Mouse (Mus musculus): ENCODE data around the gene Fmo4. TPM values are rescaled to one million over a fixed set of nuclear protein-coding genes. Genes with fewer than 3 reads are reported as not detected.
"Not testable (repeated sequence)": the region's sequence is repeated elsewhere in the genome, so short reads cannot be mapped to it uniquely, and the experiment has no call there.

Gene Fmo4
- polyA plus RNA-seq, 2 experiments, result 0.76 to 0.84 TPM

- Histone ChIP-seq H3K4me1 (ENCODE audit: control insufficient read depth, insufficient read depth, low read length) (no peaks in the 10 kb centered on the region), H3K36me3 (ENCODE audit: control insufficient read depth, insufficient read depth, low read length) (no peaks in the 10 kb centered on the region), H3K9ac (ENCODE audit: low read depth, low read length, severe bottlenecking) (no peak overlapping the region), H3K27ac (replicated peaks; ENCODE audit: low read depth, low read length) (no peak overlapping the region), H3K9me3 (ENCODE audit: control insufficient read depth, low read length) (no peaks in the 10 kb centered on the region), H3K4me3 (replicated peaks; ENCODE audit: low read length) (no peak overlapping the region), H3K27me3 (ENCODE audit: control insufficient read depth, insufficient read depth, low read length) (no peaks in the 10 kb centered on the region), H3K4me2 (replicated peaks; ENCODE audit: low read depth, low read length, severe bottlenecking) (no peak overlapping the region)
- no peak for DNase-seq (ENCODE audit: low spot score)
- no peak for TF ChIP-seq POLR2A (IDR thresholded peaks at IDR 0.05; ENCODE audit: borderline replicate concordance, extremely low read depth, insufficient read depth, insufficient read length)
- no peak for ATAC-seq (ENCODE audit: low FRiP score, low read depth)
These were observed 17.3 kb downstream of the Fmo4 start for GRCm38 (mm10) chr1:162796441-162796840.

GRCm38 (mm10) chr1:162792306-162793044, 21.3 kb downstream of the Fmo4 start:
- no peaks in the 10 kb centered on the region for H3K36me3 ChIP-seq (ENCODE audit: control insufficient read depth, insufficient read depth, low read length)
- 69% methylated on average over 7 of the region's 7 CpGs for WGBS
- H3K27ac ChIP-seq (replicated peaks; ENCODE audit: low read depth, low read length), result no peak overlapping the region
- H3K4me2 ChIP-seq (replicated peaks; ENCODE audit: low read depth, low read length, severe bottlenecking), result no peak overlapping the region
- H3K4me3 ChIP-seq (replicated peaks; ENCODE audit: low read length), result no peak overlapping the region
- no peaks in the 10 kb centered on the region for H3K4me1 ChIP-seq (ENCODE audit: control insufficient read depth, insufficient read depth, low read length)
- no peak overlapping the region for H3K9ac ChIP-seq (ENCODE audit: low read depth, low read length, severe bottlenecking)
- no peak for TF ChIP-seq POLR2A (IDR thresholded peaks at IDR 0.05; ENCODE audit: borderline replicate concordance, extremely low read depth, insufficient read depth, insufficient read length)
- DNase-seq (ENCODE audit: low spot score) (no peak), ATAC-seq (ENCODE audit: low FRiP score, low read depth) (no peak)
- H3K9me3 ChIP-seq (ENCODE audit: control insufficient read depth, low read length), result no peaks in the 10 kb centered on the region
- no peaks in the 10 kb centered on the region for H3K27me3 ChIP-seq (ENCODE audit: control insufficient read depth, insufficient read depth, low read length)

GRCm38 (mm10) chr1:162785222-162785621, 28.6 kb downstream of the Fmo4 start:
- TF ChIP-seq POLR2A (IDR thresholded peaks at IDR 0.05; ENCODE audit: borderline replicate concordance, extremely low read depth, insufficient read depth, insufficient read length), result no peak
- Histone ChIP-seq H3K9me3 (ENCODE audit: control insufficient read depth, low read length) (no peaks in the 10 kb centered on the region), H3K9ac (ENCODE audit: low read depth, low read length, severe bottlenecking) (no peak overlapping the region), H3K27ac (replicated peaks; ENCODE audit: low read depth, low read length) (no peak overlapping the region), H3K4me1 (ENCODE audit: control insufficient read depth, insufficient read depth, low read length) (no peaks in the 10 kb centered on the region), H3K27me3 (ENCODE audit: control insufficient read depth, insufficient read depth, low read length) (no peaks in the 10 kb centered on the region), H3K4me3 (replicated peaks; ENCODE audit: low read length) (no peak overlapping the region), H3K4me2 (replicated peaks; ENCODE audit: low read depth, low read length, severe bottlenecking) (no peak overlapping the region), H3K36me3 (ENCODE audit: control insufficient read depth, insufficient read depth, low read length) (no peaks in the 10 kb centered on the region)
- 87% methylated on average over 4 of the region's 4 CpGs for WGBS
- ATAC-seq (ENCODE audit: low FRiP score, low read depth) (no peak), DNase-seq (ENCODE audit: low spot score) (no peak)

- TF ChIP-seq POLR2A (IDR thresholded peaks at IDR 0.05; ENCODE audit: borderline replicate concordance, extremely low read depth, insufficient read depth, insufficient read length), result no peak
- WGBS, result 79% methylated on average over 7 of the region's 7 CpGs
- Histone ChIP-seq H3K27me3 (ENCODE audit: control insufficient read depth, insufficient read depth, low read length) (no peaks in the 10 kb centered on the region), H3K27ac (replicated peaks; ENCODE audit: low read depth, low read length) (no peak overlapping the region), H3K4me2 (replicated peaks; ENCODE audit: low read depth, low read length, severe bottlenecking) (no peak overlapping the region), H3K9ac (ENCODE audit: low read depth, low read length, severe bottlenecking) (no peak overlapping the region), H3K9me3 (ENCODE audit: control insufficient read depth, low read length) (no peaks in the 10 kb centered on the region), H3K4me3 (replicated peaks; ENCODE audit: low read length) (no peak overlapping the region), H3K4me1 (ENCODE audit: control insufficient read depth, insufficient read depth, low read length) (no peaks in the 10 kb centered on the region), H3K36me3 (ENCODE audit: control insufficient read depth, insufficient read depth, low read length) (no peaks in the 10 kb centered on the region)
- no peak for ATAC-seq (ENCODE audit: low FRiP score, low read depth)
- no peak for DNase-seq (ENCODE audit: low spot score)
These were observed 30.0 kb downstream of the Fmo4 start for GRCm38 (mm10) chr1:162783669-162784248.

GRCm38 (mm10) chr1:162781035-162781434, 32.7 kb downstream of the Fmo4 start:
- not testable (repeated sequence) for H3K4me3 ChIP-seq (replicated peaks; ENCODE audit: low read length); ATAC-seq (ENCODE audit: low FRiP score, low read depth); H3K36me3 ChIP-seq (ENCODE audit: control insufficient read depth, insufficient read depth, low read length); H3K9me3 ChIP-seq (ENCODE audit: control insufficient read depth, low read length); H3K27ac ChIP-seq (replicated peaks; ENCODE audit: low read depth, low read length); H3K27me3 ChIP-seq (ENCODE audit: control insufficient read depth, insufficient read depth, low read length); DNase-seq (ENCODE audit: low spot score); H3K4me2 ChIP-seq (replicated peaks; ENCODE audit: low read depth, low read length, severe bottlenecking); H3K4me1 ChIP-seq (ENCODE audit: control insufficient read depth, insufficient read depth, low read length); H3K9ac ChIP-seq (ENCODE audit: low read depth, low read length, severe bottlenecking)
- WGBS, result 87% methylated on average over 2 of the region's 2 CpGs

Measured in limb, embryonic 14.5 days (tissue).